Mouse (Mus musculus): ENCODE results near the gene Eln.

- TF ChIP-seq CTCF (IDR thresholded peaks at IDR 0.05; ENCODE audit: extremely low read depth, insufficient read length, insufficient replicate concordance, low read depth, low read length): no peak
- no peak for TF ChIP-seq POLR2A (IDR thresholded peaks at IDR 0.05; ENCODE audit: low read depth, low read length)
Observed at GRCm38 (mm10) chr5:134780963-134781362, 33.8 kb upstream of the Eln start.
